Mouse (Mus musculus) urinary bladder, postnatal 36 days (tissue): ENCODE data around the gene 1700018F24Rik.
"Not testable (repeated sequence)": the region's sequence is repeated elsewhere in the genome, so short reads cannot be mapped to it uniquely, and the experiment has no call there.

ENCODE experiments used
- DNase-seq, 2 experiments: peaks; one replicate each; pipeline ENCODE4 v3.0.0; 2022; ENCODE audit warnings: low spot score in 2 of 2, mixed read lengths in 1 of 2

1700018F24Rik gene

DNA sequence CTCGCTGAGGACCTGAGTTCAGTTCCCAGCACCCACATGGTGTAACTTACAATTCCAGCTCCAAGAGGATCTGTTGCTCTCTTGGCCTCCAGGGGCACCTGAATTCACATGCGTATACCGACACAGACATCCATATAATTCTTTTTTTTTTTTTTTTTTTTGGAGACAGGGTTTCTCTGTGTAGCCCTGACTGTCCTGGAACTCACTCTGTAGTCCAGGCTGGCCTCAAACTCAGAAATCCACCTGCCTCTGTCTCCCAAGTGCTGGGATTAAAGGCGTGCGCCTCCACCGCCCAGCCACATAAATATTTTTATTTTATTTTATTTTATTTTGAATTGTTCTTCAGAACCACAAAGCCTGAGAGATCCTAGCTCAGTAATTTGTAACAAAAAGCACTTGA is 40.4 kb downstream of the 1700018F24Rik start:
- not testable (repeated sequence) for DNase-seq

DNA sequence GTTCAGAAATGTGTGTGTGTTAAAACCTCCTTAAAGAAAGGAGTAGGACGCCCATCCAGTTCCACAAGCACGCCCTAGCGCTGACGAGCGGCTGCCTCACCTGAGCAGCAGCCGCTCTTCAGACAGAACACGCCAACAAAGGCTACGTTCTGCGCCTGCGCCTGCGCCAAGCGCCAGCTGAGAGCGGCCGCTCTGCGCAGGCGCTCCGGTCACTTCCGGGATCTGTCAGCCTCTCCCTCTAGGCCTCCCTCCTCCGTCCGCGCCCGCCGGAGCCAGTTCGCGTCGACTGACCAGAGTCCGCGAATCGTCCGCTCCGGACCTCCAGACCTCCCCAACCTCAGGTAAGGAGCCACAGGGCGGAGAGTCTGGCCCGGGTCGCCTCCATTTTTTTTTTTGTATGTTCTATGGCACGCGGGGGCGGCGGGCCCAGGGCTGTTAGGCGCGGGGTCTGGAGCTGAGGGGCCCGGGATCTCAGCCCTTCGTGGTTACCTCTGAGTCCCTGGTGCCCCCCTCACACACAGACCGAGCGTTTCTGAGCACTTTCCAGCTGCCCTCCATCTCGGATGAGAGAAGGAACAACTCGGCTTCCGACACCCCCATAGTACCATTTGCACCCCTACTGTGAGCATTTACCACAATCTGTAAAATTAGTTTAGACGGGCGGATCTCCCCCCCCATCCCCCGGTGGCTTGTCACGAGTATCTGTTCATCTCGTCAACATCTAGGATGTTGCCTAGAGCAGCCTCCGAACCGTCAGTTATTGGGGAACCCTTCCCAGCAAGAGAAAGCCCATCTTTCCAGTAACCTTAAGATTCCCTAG is 41.1 kb downstream of the 1700018F24Rik start, which contains the start of the genes Arpc1a and Kpna7:
Gene Arpc1a (plus strand): TSS at position 199 of the 820 bp plus-strand sequence.
Gene Kpna7 (minus strand): TSS at position 399 of the 820 bp plus-strand sequence.
- DNase-seq, result peak; percentile 87 to 92

DNA sequence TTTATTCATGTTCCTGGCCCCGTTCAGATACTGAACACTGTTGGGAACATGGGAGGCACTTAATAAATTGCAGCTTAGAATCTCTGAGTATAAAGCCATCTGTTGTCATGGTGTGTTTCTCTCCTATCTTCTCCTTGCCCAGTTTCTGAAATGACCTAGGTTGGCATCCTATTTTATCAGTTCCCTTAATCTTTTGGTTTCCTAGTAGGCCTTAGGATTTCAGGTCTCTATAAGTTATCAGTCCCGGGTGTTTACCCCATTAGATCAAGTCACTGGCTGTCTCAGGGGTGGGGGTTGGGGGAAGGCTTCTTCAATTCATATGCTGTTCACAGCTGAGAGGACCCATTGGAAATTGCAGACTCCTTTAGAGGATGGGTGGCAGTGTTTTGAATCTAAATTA is 42.0 kb downstream of the 1700018F24Rik start:
- DNase-seq, result no peak

DNA sequence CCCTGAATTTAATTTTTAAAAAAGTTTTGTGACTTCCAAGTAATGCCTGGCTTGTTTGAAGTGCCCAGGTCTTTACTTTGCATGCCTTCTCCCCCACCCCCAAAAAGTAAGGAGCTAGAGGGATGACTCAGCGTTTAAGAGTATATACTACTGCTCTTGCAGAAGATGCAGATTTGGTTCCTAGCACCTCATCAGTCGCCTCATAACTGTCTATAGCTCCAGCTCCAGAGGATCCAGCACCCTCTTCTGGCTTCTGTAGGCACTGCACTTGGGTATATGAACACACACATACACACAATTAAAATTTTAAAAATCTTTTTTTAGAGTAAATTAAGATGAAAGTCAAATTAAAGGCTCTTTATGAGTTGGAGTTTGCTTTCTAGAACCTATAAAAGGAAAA is 45.4 kb downstream of the 1700018F24Rik start:
- DNase-seq, result no peak

DNA sequence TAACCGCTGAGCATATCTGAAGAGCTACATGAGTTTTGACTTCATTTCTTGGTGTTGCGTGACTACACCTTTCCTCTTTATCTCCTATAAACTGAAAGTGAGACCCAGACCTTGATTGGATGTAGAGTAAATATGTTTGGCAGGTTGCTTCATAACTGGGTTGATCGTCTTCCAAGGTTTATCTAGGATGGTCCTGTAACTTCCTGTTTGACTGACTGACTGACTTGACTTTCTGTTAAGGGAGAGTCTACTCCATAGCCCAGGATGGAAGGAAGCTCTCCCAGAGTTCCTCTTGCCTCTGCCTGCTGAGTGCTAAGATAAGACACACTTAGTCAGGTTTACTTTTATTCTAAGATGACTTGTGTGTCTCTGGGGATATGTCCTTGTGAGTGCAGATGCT is 47.1 kb downstream of the 1700018F24Rik start:
- no peak for DNase-seq
